Mouse (Mus musculus) NIH3T3 (cell line): ENCODE results near the gene Lrrc42.

Experiments
- DNase-seq: peaks from one replicate; pipeline ENCODE4 v3.0.0-alpha.2; 2012; ENCODE audit warnings: low read depth

Lrrc42 gene

GRCm38 (mm10) chr4:107249471-107249870, 3.9 kb downstream of the Lrrc42 start:
- no peak for DNase-seq

- DNase-seq, result peak; percentile 11
Observed at GRCm38 (mm10) chr4:107248061-107248460, 5.3 kb downstream of the Lrrc42 start.

GRCm38 (mm10) chr4:107247110-107247509, 6.2 kb downstream of the Lrrc42 start:
- DNase-seq, result peak; percentile 29

- peak; percentile 64 for DNase-seq
Observed at GRCm38 (mm10) chr4:107246040-107246439, 7.3 kb downstream of the Lrrc42 start.

GRCm38 (mm10) chr4:107245368-107245767, 8.0 kb downstream of the Lrrc42 start:
- DNase-seq, result peak; percentile 59

- DNase-seq, result no peak
Observed at GRCm38 (mm10) chr4:107243365-107244333, 9.7 kb downstream of the Lrrc42 start.

GRCm38 (mm10) chr4:107240196-107240595, 13.1 kb downstream of the Lrrc42 start:
- no peak for DNase-seq

- DNase-seq, result no peak
Observed at GRCm38 (mm10) chr4:107238253-107238652, 15.1 kb downstream of the Lrrc42 start.

- no peak for DNase-seq
Observed at GRCm38 (mm10) chr4:107232219-107232618, 21.1 kb downstream of the Lrrc42 start.

- no peak for DNase-seq
Observed at GRCm38 (mm10) chr4:107226313-107226712, 27.0 kb downstream of the Lrrc42 start.

GRCm38 (mm10) chr4:107223225-107224204, 29.8 kb downstream of the Lrrc42 start:
- DNase-seq, result peak; percentile 77

GRCm38 (mm10) chr4:107221524-107221923, 31.8 kb downstream of the Lrrc42 start:
- DNase-seq, result no peak

GRCm38 (mm10) chr4:107217574-107217973, 35.8 kb downstream of the Lrrc42 start:
- DNase-seq, result no peak

GRCm38 (mm10) chr4:107213279-107214011, 39.9 kb downstream of the Lrrc42 start:
- DNase-seq, result no peak

- no peak for DNase-seq
Observed at GRCm38 (mm10) chr4:107211936-107212335, 41.4 kb downstream of the Lrrc42 start.

- no peak for DNase-seq
Observed at GRCm38 (mm10) chr4:107211465-107211864, 41.9 kb downstream of the Lrrc42 start.

GRCm38 (mm10) chr4:107210483-107211097, 42.7 kb downstream of the Lrrc42 start:
- no peak for DNase-seq

GRCm38 (mm10) chr4:107208880-107209279, 44.5 kb downstream of the Lrrc42 start, which contains the start of gene Ldlrad1:
Gene Ldlrad1 (plus strand): TSS chr4:107209180.
- no peak for DNase-seq

GRCm38 (mm10) chr4:107207016-107207415, 46.3 kb downstream of the Lrrc42 start:
- no peak for DNase-seq

- no peak for DNase-seq
Observed at GRCm38 (mm10) chr4:107203001-107203400, 50.3 kb downstream of the Lrrc42 start.

- no peak for DNase-seq
Observed at GRCm38 (mm10) chr4:107201779-107202178, 51.6 kb downstream of the Lrrc42 start.
